Mouse (Mus musculus) lung, embryonic 14.5 days (tissue): Measurements from ENCODE around the gene Mdm1. TPM values are rescaled to one million over a fixed set of nuclear protein-coding genes. Genes with fewer than 3 reads are reported as not detected.

Experiments used
- ATAC-seq: fragments of 200-750 bp; cut with Nextera tagmentation; 2 replicates; pipeline ENCODE4 v1.8.0; 2017; ENCODE audit warnings: mild to moderate bottlenecking, moderate TSS enrichment, moderate library complexity; ENCODE audit not compliant: insufficient read depth
- DNase-seq: peaks from one replicate; pipeline ENCODE4 v3.0.0-alpha.2; 2015
- H3K27ac ChIP-seq: fragments of 300-500 bp; sonication (generic); 2 replicates; pipeline ENCODE4 v1.5.1; 2014; ENCODE audit warnings: low read depth, mild to moderate bottlenecking, moderate library complexity
- H3K27me3 ChIP-seq: fragments of 300-500 bp; sonication (generic); 2 replicates; pipeline ENCODE4 v1.6.1; 2014; ENCODE audit warnings: low read length, control low read depth; ENCODE audit not compliant: insufficient read depth
- H3K36me3 ChIP-seq: fragments of 300-500 bp; sonication (generic); 2 replicates; pipeline ENCODE4 v1.6.1; 2014; ENCODE audit warnings: control low read depth; ENCODE audit not compliant: insufficient read depth
- H3K4me1 ChIP-seq: fragments of 300-500 bp; sonication (generic); 2 replicates; pipeline ENCODE4 v1.6.1; 2014; ENCODE audit warnings: antibody characterized with exemption, control low read depth; ENCODE audit not compliant: insufficient read depth
- H3K4me2 ChIP-seq: fragments of 300-500 bp; sonication (generic); 2 replicates; pipeline ENCODE4 v1.6.1; 2014; ENCODE audit warnings: mild to moderate bottlenecking
- H3K4me3 ChIP-seq: fragments of 300-500 bp; sonication (generic); 2 replicates; pipeline ENCODE4 v1.5.1; 2014; ENCODE audit warnings: low read depth, low read length
- H3K9ac ChIP-seq: fragments of 300-500 bp; sonication (generic); 2 replicates; pipeline ENCODE4 v1.6.1; 2014
- H3K9me3 ChIP-seq: fragments of 300-500 bp; sonication (generic); 2 replicates; pipeline ENCODE4 v1.6.1; 2016; ENCODE audit warnings: low read depth, low read length, control low read depth
- CTCF ChIP-seq: IDR thresholded peaks from 2 replicates; pipeline ENCODE4 v1.5.1; 2016; ENCODE audit warnings: antibody characterized with exemption, low read depth
- WGBS: fragments of 180-500 bp; shearing (Covaris S2); extraction: QIAGEN DNeasy Blood & Tissue Kit; methylation state at CpG from one replicate; pipeline ENCODE4 v1.1.7; 2014; 5-methylcytosine and 5-hydroxymethylcytosine counted together
- polyA plus RNA-seq: library from polyadenylated mRNA; unstranded; fragments of >200 nt; fragmentation: Nextera tagmentation; extraction: Ambion mirVana; gene quantifications from 2 replicates; pipeline ENCODE4 v1.2.1, GENCODE M21; 2014

Mdm1 gene
- polyA plus RNA-seq, 1 experiment from 2014 or later = 38.0 TPM

- H3K4me2 ChIP-seq = no peak overlapping the region
- no peak overlapping the region for H3K27ac ChIP-seq
- 0 out of 2 replicates have a peak, but pooled peaks cover 3% of the 10 kb centered on the region for H3K4me1 ChIP-seq
- 55% methylated on average over 11 of the region's 11 CpGs for WGBS
- no peaks in the 10 kb centered on the region for H3K36me3 ChIP-seq
- TF ChIP-seq CTCF = no peak
- DNase-seq (no peak), ATAC-seq (no peak)
- no peak overlapping the region for H3K9ac ChIP-seq
- H3K4me3 ChIP-seq = no peak overlapping the region
- H3K27me3 ChIP-seq = no peaks in the 10 kb centered on the region
- no peaks in the 10 kb centered on the region for H3K9me3 ChIP-seq
Observed at GRCm38 (mm10) chr10:118112294-118112893, 29.2 kb upstream of the Mdm1 start.

- 61% methylated on average over 9 of the region's 9 CpGs for WGBS
- ATAC-seq (no peak), DNase-seq (no peak)
- no peaks in the 10 kb centered on the region for H3K36me3 ChIP-seq
- H3K27ac ChIP-seq = no peak overlapping the region
- no peak overlapping the region for H3K4me3 ChIP-seq
- 0 out of 2 replicates have a peak, but pooled peaks cover 3% of the 10 kb centered on the region for H3K4me1 ChIP-seq
- no peak overlapping the region for H3K4me2 ChIP-seq
- H3K9ac ChIP-seq = no peak overlapping the region
- no peak for TF ChIP-seq CTCF
- no peaks in the 10 kb centered on the region for H3K9me3 ChIP-seq
- H3K27me3 ChIP-seq = no peaks in the 10 kb centered on the region
Observed at GRCm38 (mm10) chr10:118113256-118113682, 28.3 kb upstream of the Mdm1 start.

DNA sequence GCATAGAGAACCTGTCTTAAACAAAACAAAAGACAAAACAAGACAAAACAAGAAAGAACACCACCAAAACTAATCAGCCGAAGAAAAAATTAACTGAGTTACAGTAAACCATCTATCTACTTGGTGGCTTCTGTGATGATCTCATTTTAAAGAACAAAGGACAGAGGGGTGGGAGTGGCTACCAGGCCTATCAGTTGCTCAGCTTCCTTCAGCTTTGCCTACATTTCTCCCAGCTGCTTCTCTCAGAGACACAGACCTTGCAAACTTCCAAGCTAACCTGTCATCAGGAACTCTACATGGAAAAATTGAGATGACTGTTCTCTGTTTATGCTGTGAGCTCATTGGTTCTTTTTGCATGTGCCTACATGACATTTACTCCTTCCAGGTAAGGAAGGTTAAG is 27.3 kb upstream of the Mdm1 start:
- Histone ChIP-seq H3K9me3 (no peaks in the 10 kb centered on the region), H3K9ac (no peak overlapping the region), H3K27me3 (no peaks in the 10 kb centered on the region), H3K4me1 (0 out of 2 replicates have a peak, but pooled peaks cover 3% of the 10 kb centered on the region), H3K4me3 (no peak overlapping the region), H3K36me3 (no peaks in the 10 kb centered on the region), H3K4me2 (no peak overlapping the region), H3K27ac (no peak overlapping the region)
- WGBS = 86% methylated on average over 1 of the region's 1 CpGs
- no peak for TF ChIP-seq CTCF
- DNase-seq (no peak), ATAC-seq (no peak)

GRCm38 (mm10) chr10:118116456-118116855 is 25.2 kb upstream of the Mdm1 start:
- TF ChIP-seq CTCF = no peak
- Histone ChIP-seq H3K27ac (no peak overlapping the region), H3K9ac (no peak overlapping the region), H3K27me3 (no peaks in the 10 kb centered on the region), H3K9me3 (no peaks in the 10 kb centered on the region), H3K4me2 (no peak overlapping the region), H3K4me3 (no peak overlapping the region), H3K36me3 (no peaks in the 10 kb centered on the region), H3K4me1 (0 out of 2 replicates have a peak, but pooled peaks cover 3% of the 10 kb centered on the region)
- DNase-seq (no peak), ATAC-seq (no peak)
- WGBS = 94% methylated on average over 2 of the region's 2 CpGs

GRCm38 (mm10) chr10:118121047-118121936 is 20.3 kb upstream of the Mdm1 start:
- Histone ChIP-seq H3K27ac (no peak overlapping the region), H3K9ac (no peak overlapping the region), H3K36me3 (no peaks in the 10 kb centered on the region), H3K4me3 (no peak overlapping the region), H3K4me2 (peak overlapping the region; percentile 38; the same call in 1 of the 2 replicates), H3K9me3 (no peaks in the 10 kb centered on the region), H3K4me1 (0 out of 2 replicates have a peak, but pooled peaks cover 3% of the 10 kb centered on the region), H3K27me3 (no peaks in the 10 kb centered on the region)
- 41% methylated on average over 25 of the region's 25 CpGs for WGBS
- no peak for DNase-seq
- peak; percentile 8; the same call in 1 of the 2 replicates for ATAC-seq
- TF ChIP-seq CTCF = no peak

DNA sequence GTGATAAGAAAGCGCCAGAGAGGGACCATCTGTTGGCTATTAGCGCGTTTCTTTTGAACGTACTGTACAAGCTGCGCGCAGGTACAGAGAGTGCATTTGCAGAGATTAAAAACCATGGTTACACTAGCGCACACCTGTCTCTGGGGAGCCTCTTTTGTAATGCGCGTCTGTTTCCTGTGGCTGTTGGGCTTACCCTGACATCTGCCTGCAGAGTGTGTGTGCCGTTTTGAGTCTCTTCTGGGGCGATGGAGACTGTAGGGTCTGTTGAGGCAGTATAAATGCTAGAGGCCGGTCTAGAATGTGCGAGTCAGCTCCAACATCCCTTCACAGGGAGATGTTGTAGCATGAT is 19.7 kb upstream of the Mdm1 start:
- Histone ChIP-seq H3K36me3 (no peaks in the 10 kb centered on the region), H3K27me3 (no peaks in the 10 kb centered on the region), H3K4me3 (no peak overlapping the region), H3K27ac (no peak overlapping the region), H3K9me3 (no peaks in the 10 kb centered on the region), H3K4me2 (peak overlapping the region; percentile 38; the same call in 1 of the 2 replicates), H3K9ac (no peak overlapping the region), H3K4me1 (0 out of 2 replicates have a peak, but pooled peaks cover 3% of the 10 kb centered on the region)
- no peak for DNase-seq
- WGBS = 38% methylated on average over 13 of the region's 13 CpGs
- TF ChIP-seq CTCF = no peak
- ATAC-seq = peak; percentile 11; the same call in 1 of the 2 replicates
